Mouse (Mus musculus) c-Kit-positive CD71-negative TER-119-negative erythroid progenitor cells, embryonic 14.5 days (primary cell): Measurements from ENCODE around the gene Tmem108.
A peak's percentile ranks its signal among the peaks of the same experiment; 100 is the strongest.

ENCODE experiments used
- DNase-seq: peaks from one replicate; pipeline ENCODE4 v3.0.0-alpha.2; 2013; ENCODE audit warnings: low read depth

The Tmem108 gene

GRCm38 (mm10) chr9:103720021-103720420, 41.6 kb downstream of the Tmem108 start:
- no peak for DNase-seq

DNA sequence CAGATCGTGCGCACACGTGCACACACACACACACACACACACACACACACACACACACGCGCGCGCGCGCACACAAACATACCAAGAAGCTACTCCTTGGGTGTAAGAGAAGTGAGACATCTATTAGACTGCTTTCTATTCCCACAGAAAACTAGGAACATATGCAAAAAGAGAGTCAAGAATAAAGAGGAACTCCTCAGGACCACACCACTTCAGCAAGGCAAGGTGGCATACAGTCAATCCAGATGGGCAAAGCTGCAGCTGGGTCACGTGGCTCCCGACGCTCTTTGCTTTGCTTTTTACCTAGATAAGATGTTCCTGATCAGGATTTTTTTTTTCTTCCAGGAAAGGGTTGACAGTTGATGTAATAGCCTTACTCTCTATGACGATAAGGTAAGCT, 45.6 kb downstream of the Tmem108 start:
- DNase-seq = no peak

DNA sequence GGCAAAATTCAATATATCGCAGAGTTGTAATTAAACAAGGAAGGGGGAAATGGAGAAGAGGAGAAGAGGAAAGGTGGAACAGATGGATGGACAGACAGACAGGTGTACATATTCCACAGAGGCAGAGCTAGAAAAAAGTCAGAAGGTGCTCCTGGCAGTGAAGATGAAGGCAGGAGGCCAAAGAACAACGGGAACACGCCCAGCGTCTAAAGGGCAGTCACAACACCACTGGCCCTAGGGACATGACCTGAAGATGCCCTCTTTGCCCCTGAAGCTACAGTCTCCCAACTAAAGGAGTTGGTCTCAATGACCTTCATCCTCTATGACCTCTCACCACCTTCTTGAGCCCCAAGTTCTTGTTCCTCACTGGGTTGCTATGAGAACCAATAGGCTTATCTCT, 46.3 kb downstream of the Tmem108 start:
- no peak for DNase-seq

DNA sequence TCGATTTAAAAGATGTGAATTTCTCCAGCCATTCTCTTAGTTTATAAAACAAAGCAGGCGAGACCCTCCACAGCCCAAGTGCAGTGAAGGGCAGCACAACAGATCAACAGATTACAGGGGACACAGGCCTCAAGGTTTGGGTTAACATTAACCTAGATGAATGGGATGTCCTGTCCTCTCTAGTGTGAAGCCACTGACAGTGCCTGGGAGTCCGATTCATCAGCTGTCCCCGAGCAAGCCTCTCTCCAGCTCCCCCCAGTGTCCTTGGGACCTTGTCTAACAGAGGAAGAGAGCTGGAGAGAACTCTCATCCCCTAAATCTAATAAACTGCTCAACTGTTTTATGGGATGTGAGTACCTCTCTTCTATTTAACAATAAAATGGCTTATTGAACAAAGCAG, 48.4 kb downstream of the Tmem108 start:
- DNase-seq = no peak

GRCm38 (mm10) chr9:103712711-103713110, 48.9 kb downstream of the Tmem108 start:
- no peak for DNase-seq

DNA sequence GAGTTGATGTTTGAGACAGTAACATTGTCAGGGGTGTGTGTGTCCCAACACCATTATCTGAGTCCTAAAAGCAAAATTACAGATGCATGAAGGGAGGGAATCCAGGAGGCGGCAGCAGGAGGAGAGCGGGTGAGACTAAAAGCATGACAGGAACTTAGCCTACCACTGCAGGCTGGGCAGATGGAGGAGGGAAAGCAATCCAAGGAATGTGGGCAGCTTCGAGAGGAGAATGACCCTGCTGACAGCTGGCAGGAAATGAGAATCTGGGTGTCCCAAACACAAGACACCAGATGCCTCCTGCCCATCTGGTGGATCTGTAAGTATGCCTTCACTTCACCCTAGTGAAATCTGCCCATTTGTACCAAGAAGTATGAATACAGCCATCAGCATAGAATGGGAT, 51.9 kb downstream of the Tmem108 start:
- no peak for DNase-seq

DNA sequence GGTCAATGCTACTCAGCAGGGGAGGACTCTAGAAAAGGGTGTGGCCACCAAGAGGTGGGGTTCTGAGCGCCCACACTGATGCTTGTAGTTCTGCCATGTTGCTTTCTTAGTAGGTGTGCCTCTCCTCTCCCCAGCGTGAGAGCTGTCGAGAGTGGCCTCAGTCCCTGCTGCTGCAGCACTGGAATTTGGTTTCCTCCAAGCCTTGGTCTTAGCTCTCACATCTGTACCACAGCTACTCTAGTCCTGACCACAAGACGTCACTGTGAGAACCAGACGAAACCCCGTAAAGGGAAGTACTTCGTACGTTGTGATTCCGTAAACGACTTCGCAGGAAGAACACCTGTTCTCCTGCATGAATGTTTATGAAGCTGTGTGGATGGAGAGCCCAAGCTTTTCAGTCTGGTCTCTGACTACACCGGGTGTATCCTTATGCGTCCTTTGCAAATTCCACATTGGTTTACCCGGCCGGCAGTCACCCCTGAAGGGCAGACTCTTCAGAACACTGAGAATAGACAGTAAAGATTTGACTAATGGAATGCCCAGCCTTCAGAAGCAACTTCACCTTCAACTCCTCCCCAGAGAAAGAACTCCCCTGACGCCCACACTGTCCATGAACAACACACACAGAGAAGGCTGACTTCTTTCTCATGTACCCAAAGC, 53.0 kb downstream of the Tmem108 start:
- DNase-seq = peak; percentile 53

GRCm38 (mm10) chr9:103707857-103708256, 53.8 kb downstream of the Tmem108 start:
- no peak for DNase-seq

DNA sequence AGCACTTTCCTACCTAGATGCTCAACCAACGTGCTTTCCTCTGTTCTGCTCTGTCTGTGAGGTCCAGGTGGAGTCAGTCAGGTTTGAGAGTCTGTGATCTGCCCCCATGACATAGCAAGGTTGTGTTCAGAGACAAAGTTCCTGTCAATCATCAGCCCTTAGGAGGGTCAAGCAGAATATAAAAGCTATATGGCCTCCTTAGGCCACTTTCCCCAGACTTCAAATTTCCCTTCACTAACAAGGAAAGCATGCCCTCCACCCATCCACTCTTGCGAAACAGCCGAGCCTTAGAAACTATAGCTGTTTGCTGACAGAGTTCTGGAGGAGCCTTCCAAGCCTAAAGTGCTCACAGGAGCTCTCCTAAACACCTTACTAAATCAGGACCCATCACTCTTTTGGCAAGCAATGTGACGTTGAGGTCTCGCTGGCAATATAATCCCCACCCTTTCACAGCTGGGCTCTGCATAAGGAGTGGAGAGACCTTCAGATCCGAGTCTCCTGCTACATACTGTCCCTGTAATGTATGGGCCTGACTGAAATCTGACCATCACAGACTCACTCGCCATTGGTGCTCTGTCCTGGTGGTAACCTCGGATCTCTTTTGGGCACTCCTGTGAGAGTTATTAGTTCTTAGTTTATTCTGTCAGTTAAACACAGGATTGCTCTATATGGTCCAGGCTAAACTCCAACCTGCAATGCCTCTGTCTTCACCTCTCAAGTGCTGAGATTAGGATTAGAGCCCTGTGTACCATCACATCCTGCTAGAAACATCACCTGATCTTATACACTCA, 54.4 kb downstream of the Tmem108 start:
- no peak for DNase-seq

DNA sequence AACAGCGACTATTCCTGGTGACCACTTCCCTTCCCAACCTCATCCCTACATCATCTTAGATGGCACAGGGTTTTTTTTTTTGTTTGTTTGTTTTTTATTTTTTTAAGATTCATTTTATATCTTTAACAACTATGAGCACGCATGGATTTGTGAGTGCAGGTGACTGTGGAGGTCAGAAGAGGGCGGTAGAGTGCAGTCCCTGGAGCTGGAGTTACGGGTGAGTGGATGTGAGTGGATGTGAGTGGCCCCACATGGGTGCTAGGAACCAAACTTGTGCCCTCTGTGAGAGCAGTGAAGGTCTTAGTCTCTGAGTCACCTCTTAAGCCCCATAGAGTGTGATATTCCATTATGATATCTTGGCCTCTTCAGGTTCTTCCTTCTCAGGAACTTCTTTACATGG, 55.9 kb downstream of the Tmem108 start:
- DNase-seq = no peak

DNA sequence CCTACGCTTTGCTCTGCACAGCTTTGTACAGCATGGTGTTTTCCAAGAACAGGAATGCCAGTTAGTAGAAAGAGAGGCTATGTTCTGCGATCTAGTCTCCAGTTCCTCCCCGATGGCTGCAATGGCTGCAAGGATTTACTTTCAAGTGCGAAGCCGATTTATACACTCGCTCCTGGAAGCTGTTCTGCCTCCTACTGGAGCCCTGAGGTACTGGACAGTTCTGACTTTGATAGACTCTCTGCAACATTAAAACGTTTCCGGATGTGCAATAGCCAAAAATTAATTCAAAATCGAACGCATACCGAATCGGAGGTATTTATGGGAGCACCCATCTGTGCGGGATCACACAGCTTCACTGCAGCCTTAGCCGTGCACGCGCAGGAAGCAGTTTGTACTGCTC, 58.6 kb downstream of the Tmem108 start:
- no peak for DNase-seq

DNA sequence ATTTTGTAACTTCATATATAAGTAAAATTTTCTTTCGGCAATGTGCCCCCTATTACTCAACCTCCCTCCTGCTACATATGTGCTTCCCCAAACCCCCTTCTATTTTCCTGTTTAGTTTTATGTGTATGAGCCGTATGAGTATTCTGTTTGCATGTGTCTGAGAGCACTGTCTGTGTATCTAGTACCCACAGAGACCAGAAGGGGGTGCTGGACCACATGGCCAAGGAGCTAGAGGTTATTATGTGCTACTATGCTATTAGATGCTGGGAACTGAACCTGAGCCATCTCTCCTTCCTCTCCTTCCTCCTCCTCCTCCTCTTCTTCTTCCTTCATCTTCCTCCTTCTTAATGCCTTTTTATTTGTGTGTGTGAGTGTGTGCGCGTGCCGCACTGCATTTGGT, 59.2 kb downstream of the Tmem108 start:
- no peak for DNase-seq

GRCm38 (mm10) chr9:103701448-103701847, 60.2 kb downstream of the Tmem108 start:
- DNase-seq = no peak

GRCm38 (mm10) chr9:103700240-103700639, 61.4 kb downstream of the Tmem108 start:
- no peak for DNase-seq

DNA sequence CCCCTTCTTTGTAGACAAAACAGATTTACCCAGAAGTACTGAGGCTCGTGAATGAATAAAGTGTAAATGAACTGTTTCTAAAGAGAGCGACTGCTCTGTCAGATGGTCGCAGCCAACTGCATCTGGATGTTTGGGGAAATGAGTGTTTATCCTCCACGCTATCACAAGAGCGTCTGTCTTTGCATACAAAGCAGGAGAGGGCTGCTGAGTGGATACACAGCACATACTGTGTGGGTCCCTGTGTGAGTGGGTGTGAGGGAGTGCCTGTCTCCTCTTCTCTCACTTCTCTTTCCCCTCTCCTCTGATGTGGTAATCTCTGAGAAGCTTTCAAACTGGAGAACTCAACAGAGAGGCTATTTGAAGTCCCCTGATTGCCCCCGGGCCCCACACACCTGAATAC, 64.7 kb downstream of the Tmem108 start:
- no peak for DNase-seq

DNA sequence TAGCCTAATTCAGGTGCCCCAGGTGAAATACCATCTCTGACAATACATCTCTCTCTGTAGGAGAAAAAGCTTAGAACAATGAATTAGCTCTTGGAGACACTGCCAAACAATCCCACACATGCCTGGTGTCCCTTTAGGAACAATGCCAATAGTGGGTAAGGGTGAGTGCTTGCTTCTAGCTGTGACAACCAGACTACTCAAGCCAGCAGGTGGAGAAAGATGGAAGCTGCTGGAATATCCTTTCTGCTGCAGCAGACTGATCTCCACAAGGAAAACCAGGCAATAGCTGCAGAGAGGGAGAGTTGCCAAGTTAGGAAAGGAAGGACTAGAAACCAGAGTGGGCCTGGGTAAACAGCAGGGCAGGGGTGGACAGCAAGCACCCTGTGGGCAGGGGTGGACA, 67.8 kb downstream of the Tmem108 start:
- DNase-seq = no peak

- DNase-seq = no peak
Measured at GRCm38 (mm10) chr9:103692699-103693098, 68.9 kb downstream of the Tmem108 start.

- DNase-seq = no peak
Measured at GRCm38 (mm10) chr9:103691847-103692246, 69.8 kb downstream of the Tmem108 start.

DNA sequence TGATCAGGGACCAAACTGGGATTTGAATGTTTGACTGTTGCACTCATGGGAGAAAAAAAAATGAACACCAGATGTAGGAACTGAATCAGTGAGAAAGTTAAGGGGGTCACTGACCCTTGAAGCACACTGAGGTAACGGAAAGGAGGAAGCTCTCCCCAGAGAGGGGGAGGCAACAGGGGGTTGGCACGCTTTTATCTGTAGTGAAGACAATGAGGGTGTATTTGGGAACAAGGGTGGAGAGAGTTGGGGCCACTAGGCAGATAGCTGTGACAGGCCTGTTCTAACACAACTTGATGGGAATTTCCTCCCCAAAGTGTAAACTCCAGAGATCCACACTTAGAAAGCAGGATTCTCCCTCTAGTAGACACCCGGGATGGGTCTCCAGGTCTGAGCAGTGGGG, 71.2 kb downstream of the Tmem108 start:
- no peak for DNase-seq

DNA sequence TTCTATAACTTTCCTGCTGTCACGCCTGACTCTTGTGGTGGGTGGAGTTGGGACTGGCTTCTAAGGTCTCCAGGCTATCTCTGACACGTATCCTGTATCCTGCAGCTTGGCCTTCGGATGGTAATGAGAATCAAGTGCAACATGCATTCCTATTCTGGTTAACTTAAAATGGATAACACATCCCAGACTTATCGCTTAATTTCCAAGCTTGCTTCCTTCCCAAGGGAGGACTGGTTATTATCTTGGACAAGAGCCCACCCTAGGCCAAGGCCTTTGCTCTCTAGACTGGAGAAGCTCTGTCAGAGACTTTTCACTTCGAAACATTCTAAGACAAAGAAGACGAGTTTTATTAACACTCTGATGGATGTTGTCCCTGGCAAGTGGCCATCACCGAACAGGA, 71.9 kb downstream of the Tmem108 start:
- DNase-seq = no peak

- DNase-seq = no peak
Measured at GRCm38 (mm10) chr9:103689006-103689405, 72.6 kb downstream of the Tmem108 start.

DNA sequence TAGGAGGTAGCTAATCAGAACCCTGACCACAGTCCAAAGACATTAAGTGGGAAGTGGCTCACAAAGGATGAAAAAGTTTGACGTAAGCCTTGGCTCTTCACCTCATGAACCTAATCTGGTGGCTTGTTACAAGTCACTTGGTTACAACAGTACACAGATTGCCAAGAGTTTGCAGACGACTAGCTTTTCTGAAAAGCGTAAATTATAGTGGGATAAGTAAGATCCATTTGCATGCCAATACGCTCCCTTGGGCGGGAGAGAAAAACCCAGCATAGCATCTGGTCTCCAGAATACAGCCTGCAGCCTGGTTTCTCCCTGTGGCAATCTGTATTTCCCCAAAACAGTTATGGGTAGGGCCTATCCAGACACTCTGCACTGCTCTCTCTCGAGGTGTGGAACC, 74.5 kb downstream of the Tmem108 start:
- no peak for DNase-seq

GRCm38 (mm10) chr9:103681741-103682330, 79.8 kb downstream of the Tmem108 start:
- DNase-seq = no peak
